Mouse (Mus musculus) CH12.LX (cell line): ENCODE measurements around the gene Pip5k1c.

ENCODE experiments used
- CHD1 ChIP-seq: IDR thresholded peaks from 2 replicates; pipeline ENCODE4 v1.6.1; 2012; ENCODE audit warnings: low read depth, low read length, improper control_type of control experiment, inconsistent platforms
- POLR2A ChIP-seq: IDR thresholded peaks from 2 replicates; pipeline ENCODE4 v1.6.1; 2011; ENCODE audit warnings: low read depth, mild to moderate bottlenecking, improper control_type of control experiment, low read length
- SIN3A ChIP-seq: IDR thresholded peaks from 2 replicates; pipeline ENCODE4 v1.6.1; 2012; ENCODE audit warnings: low read length, improper control_type of control experiment, inconsistent platforms
- SMC3 ChIP-seq: IDR thresholded peaks from 2 replicates; pipeline ENCODE4 v1.6.1; 2011; ENCODE audit warnings: low read depth, low read length, improper control_type of control experiment

DNA sequence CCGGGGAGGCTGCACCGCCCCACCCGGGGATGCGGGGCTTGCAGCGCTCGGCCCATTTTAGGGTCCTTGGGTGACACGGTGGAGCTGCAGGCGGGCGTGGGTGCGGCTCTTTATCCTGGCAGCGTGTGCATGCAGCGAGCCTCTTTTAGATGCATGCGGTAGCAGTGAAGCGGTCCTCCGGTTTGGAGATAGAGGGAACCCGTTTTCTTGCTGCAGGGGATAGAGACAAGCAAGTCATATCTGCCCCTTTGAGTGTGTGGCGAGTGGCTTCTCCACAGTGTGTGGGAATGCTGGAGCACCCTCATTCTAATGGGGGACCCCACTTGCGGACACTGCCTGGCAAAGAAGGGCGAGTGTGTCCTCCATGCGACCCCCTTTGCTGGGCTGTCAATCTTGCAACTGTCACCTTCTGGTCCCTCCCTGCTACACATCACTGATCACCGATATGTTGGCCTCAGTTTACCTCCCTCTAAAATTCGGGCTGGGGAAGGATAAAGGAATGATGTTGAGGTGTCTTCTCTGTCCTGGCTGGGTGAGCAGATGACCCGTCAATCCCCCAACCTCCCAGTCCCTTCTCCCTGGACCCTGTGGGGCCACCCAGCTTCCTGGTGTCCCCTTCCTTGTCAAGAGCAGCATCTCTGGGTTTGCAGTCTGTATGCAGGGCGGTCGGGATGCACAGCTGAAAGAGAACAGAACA is 719 bp downstream of the Pip5k1c start:
- TF ChIP-seq SMC3 (no peak), POLR2A (no peak), SIN3A (no peak; the same call in 1 of the 2 replicates), CHD1 (0 out of 2 replicates have a peak, but pooled peaks have one; percentile 4)
